Mouse (Mus musculus): ENCODE measurements around the gene Cmss1. TPM values are rescaled to one million over a fixed set of nuclear protein-coding genes. Genes with fewer than 3 reads are reported as not detected.

The Cmss1 gene
- polyA plus RNA-seq, 1 experiment = 9.0 TPM

GRCm38 (mm10) chr16:57366941-57367694 is 239.5 kb downstream of the Cmss1 start:
- H3K4me1 ChIP-seq (ENCODE audit: control insufficient read depth, insufficient read depth, low read length) = peaks cover 7% of the 10 kb centered on the region
- TF ChIP-seq CTCF (IDR thresholded peaks at IDR 0.05; ENCODE audit: borderline replicate concordance, insufficient read depth, low read length) = no peak
- TF ChIP-seq POLR2A (IDR thresholded peaks at IDR 0.05; ENCODE audit: low read depth, low read length) = no peak
- no peak overlapping the region for H3K4me3 ChIP-seq (ENCODE audit: insufficient read depth, low read length)
- peak overlapping the region; percentile 43 for H3K27ac ChIP-seq (ENCODE audit: insufficient read depth, low read length)

GRCm38 (mm10) chr16:57366141-57366540 is 240.5 kb downstream of the Cmss1 start:
- Histone ChIP-seq H3K4me1 (ENCODE audit: control insufficient read depth, insufficient read depth, low read length) (peaks cover 7% of the 10 kb centered on the region), H3K4me3 (ENCODE audit: insufficient read depth, low read length) (no peak overlapping the region), H3K27ac (ENCODE audit: insufficient read depth, low read length) (no peak overlapping the region)
- TF ChIP-seq POLR2A (IDR thresholded peaks at IDR 0.05; ENCODE audit: low read depth, low read length) (no peak), CTCF (IDR thresholded peaks at IDR 0.05; ENCODE audit: borderline replicate concordance, insufficient read depth, low read length) (no peak)

GRCm38 (mm10) chr16:57364498-57364897 is 242.2 kb downstream of the Cmss1 start:
- Histone ChIP-seq H3K27ac (ENCODE audit: insufficient read depth, low read length) (no peak overlapping the region), H3K4me3 (ENCODE audit: insufficient read depth, low read length) (no peak overlapping the region), H3K4me1 (ENCODE audit: control insufficient read depth, insufficient read depth, low read length) (peaks cover 7% of the 10 kb centered on the region)
- TF ChIP-seq POLR2A (IDR thresholded peaks at IDR 0.05; ENCODE audit: low read depth, low read length) (no peak), CTCF (IDR thresholded peaks at IDR 0.05; ENCODE audit: borderline replicate concordance, insufficient read depth, low read length) (no peak)

DNA sequence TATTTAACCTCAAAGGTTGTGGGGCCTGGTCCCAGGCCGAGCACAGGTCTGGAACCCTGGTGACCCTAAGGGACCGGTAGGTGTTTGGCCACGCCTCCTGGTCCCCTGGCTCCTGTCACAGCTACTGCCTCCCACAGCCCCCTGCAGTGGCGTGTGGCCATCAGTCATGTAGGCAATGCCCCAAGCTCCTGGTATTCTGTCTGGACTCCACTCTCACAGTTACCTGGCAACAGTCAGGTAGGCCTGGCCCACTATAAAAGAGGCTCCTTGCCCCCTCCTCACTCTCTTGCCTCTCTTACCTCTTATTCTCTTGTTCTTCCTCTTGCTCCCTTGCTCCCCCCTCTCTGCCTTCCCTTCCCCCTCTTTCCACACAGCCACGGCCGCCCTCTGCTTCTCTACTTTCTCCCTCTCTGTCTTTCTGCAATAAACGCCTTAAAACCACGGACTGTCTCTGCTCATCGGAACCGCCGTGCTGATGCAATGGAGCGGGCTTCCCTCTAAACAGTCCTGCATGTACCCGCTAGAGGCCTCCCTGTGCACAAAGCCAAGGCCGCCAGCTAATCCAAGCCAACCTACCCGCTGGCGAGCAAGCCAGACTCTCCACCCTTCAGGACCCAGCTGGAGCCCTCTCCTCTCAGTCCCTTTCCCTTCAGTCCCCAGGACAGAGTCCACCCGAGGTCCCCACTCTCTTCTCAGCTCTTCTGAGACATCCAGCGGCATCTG is 243.8 kb downstream of the Cmss1 start:
- Histone ChIP-seq H3K4me3 (ENCODE audit: insufficient read depth, low read length) (no peak overlapping the region), H3K27ac (ENCODE audit: insufficient read depth, low read length) (no peak overlapping the region), H3K4me1 (ENCODE audit: control insufficient read depth, insufficient read depth, low read length) (peaks cover 7% of the 10 kb centered on the region)
- no peak for TF ChIP-seq POLR2A (IDR thresholded peaks at IDR 0.05; ENCODE audit: low read depth, low read length)
- no peak for TF ChIP-seq CTCF (IDR thresholded peaks at IDR 0.05; ENCODE audit: borderline replicate concordance, insufficient read depth, low read length)

- H3K4me1 ChIP-seq (ENCODE audit: control insufficient read depth, insufficient read depth, low read length) = peaks cover 4% of the 10 kb centered on the region; the same call in 1 of the 2 replicates
- TF ChIP-seq POLR2A (IDR thresholded peaks at IDR 0.05; ENCODE audit: low read depth, low read length) (no peak), CTCF (IDR thresholded peaks at IDR 0.05; ENCODE audit: borderline replicate concordance, insufficient read depth, low read length) (no peak)
- H3K27ac ChIP-seq (ENCODE audit: insufficient read depth, low read length) = no peak overlapping the region
- H3K4me3 ChIP-seq (ENCODE audit: insufficient read depth, low read length) = no peak overlapping the region
Measured at GRCm38 (mm10) chr16:57360785-57361184, 245.9 kb downstream of the Cmss1 start.

DNA sequence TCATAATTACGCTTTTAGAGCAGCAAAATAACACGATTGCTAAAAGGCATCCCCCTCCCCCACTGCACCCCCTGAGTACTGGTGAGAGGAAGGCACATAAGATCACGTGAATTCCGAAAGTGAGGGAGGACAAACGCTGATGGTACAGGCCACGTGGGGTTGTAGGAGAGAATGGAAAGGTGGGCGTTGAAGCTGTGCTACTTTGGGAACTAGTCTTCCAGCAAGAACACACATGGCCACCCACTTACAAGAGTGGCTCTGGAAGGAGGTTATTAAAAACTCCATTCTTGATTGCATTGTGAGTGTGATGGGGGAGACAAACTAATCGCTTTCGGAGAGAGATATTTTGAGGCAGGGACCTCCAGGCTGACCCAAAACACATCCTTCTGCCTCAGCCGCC is 247.4 kb downstream of the Cmss1 start:
- no peaks in the 10 kb centered on the region for H3K4me1 ChIP-seq (ENCODE audit: control insufficient read depth, insufficient read depth, low read length)
- H3K27ac ChIP-seq (ENCODE audit: insufficient read depth, low read length) = no peak overlapping the region
- no peak overlapping the region for H3K4me3 ChIP-seq (ENCODE audit: insufficient read depth, low read length)
- TF ChIP-seq POLR2A (IDR thresholded peaks at IDR 0.05; ENCODE audit: low read depth, low read length) = no peak
- no peak for TF ChIP-seq CTCF (IDR thresholded peaks at IDR 0.05; ENCODE audit: borderline replicate concordance, insufficient read depth, low read length)

DNA sequence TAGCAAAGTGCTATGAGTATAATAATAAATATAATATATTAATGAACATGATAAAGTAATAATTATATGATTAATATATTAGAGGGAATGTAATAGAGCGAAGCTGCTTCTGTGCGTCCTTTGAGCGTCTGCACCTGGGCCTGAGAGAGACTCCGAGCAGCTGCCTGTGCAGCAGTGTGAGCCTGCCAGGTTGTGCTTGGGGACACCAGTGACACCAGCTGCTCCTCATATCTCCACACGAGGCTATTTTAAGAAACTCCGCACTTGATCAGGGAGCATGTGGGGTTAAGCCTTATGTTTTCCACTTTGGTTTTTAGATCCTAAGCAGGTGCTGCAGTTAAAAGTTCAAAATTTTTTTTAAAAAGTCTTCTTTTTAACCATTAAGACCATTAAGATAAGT is 249.7 kb downstream of the Cmss1 start:
- H3K4me1 ChIP-seq (ENCODE audit: control insufficient read depth, insufficient read depth, low read length) = no peaks in the 10 kb centered on the region
- TF ChIP-seq POLR2A (IDR thresholded peaks at IDR 0.05; ENCODE audit: low read depth, low read length) (no peak), CTCF (IDR thresholded peaks at IDR 0.05; ENCODE audit: borderline replicate concordance, insufficient read depth, low read length) (no peak)

GRCm38 (mm10) chr16:57356454-57356853 is 250.2 kb downstream of the Cmss1 start:
- Histone ChIP-seq H3K4me1 (ENCODE audit: control insufficient read depth, insufficient read depth, low read length) (no peaks in the 10 kb centered on the region), H3K4me3 (ENCODE audit: insufficient read depth, low read length) (no peak overlapping the region), H3K27ac (ENCODE audit: insufficient read depth, low read length) (no peak overlapping the region)
- TF ChIP-seq CTCF (IDR thresholded peaks at IDR 0.05; ENCODE audit: borderline replicate concordance, insufficient read depth, low read length) (no peak), POLR2A (IDR thresholded peaks at IDR 0.05; ENCODE audit: low read depth, low read length) (no peak)

More for the DNA sequence above, 249.7 kb downstream of the Cmss1 start:
- H3K27ac ChIP-seq (ENCODE audit: insufficient read depth, low read length) = no peak overlapping the region
- H3K4me3 ChIP-seq (ENCODE audit: insufficient read depth, low read length) = no peak overlapping the region

- TF ChIP-seq CTCF (IDR thresholded peaks at IDR 0.05; ENCODE audit: borderline replicate concordance, insufficient read depth, low read length) (no peak), POLR2A (IDR thresholded peaks at IDR 0.05; ENCODE audit: low read depth, low read length) (no peak)
- H3K4me3 ChIP-seq (ENCODE audit: insufficient read depth, low read length) = no peak overlapping the region
- H3K4me1 ChIP-seq (ENCODE audit: control insufficient read depth, insufficient read depth, low read length) = no peaks in the 10 kb centered on the region
- no peak overlapping the region for H3K27ac ChIP-seq (ENCODE audit: insufficient read depth, low read length)
Measured at GRCm38 (mm10) chr16:57353932-57354331, 252.7 kb downstream of the Cmss1 start.

DNA sequence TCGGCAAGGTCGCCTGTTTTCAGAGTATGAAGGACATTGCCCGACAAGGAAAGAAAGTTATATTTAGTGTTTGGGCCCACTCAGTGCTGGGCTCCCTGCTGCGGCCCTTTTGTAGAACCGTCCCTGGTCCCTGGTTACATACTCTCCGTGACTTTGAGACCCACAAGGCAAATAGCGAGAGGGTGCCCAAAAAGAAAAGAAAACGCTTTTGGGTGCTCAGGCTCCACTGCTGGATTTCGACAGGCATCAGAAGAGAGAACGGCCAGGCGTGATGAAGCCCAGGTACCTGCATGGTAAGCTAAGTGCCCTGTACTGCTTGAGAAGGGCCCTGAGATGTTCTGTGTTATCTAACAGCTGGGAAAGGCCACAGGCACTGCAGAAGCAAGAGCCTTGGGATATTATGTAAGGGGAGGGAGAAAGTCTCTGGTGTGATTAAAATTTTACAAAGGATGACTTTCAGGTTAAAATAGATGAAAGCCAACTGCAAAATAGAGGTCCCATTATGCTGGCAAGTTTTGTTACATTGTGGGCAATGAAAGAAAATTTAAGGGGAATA is 253.4 kb downstream of the Cmss1 start:
- Histone ChIP-seq H3K4me3 (ENCODE audit: insufficient read depth, low read length) (no peak overlapping the region), H3K4me1 (ENCODE audit: control insufficient read depth, insufficient read depth, low read length) (no peaks in the 10 kb centered on the region), H3K27ac (ENCODE audit: insufficient read depth, low read length) (no peak overlapping the region)
- TF ChIP-seq CTCF (IDR thresholded peaks at IDR 0.05; ENCODE audit: borderline replicate concordance, insufficient read depth, low read length) (no peak), POLR2A (IDR thresholded peaks at IDR 0.05; ENCODE audit: low read depth, low read length) (no peak)

Measured in embryonic fibroblast, embryonic 13.5 days (primary cell).